Comparison of ENCODE assay signal across 26 mouse cellular contexts in the genomic region with DNA sequence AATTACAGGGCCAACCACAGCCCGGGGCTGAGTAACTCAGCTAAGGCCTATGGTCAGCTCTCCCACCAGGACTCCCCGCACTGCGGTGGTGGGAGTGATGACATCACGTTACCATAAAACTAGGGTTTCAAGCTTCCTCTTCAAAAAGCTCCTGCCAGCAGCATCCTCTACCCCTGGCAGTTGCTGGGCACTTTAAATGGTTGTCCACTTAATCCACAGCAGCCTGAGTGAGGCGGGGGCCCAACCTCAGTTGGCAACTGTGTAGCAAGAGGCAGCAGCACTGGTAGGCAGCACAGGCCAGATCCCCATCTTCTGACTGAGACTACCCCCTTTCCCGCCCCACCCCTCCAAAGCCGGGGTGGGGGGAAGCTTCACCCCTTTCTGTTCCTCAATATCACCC. TPM values are rescaled to one million over a fixed set of nuclear protein-coding genes. Genes with fewer than 3 reads are reported as not detected.
DNase-seq lines count a peak whose midpoint lies in the region; ATAC-seq and TF ChIP-seq lines count a peak whose summit lies in the region.
"Had no signal": no experiment of that assay in that cellular context is flagged by ENCODE, and none has a peak within 500 bp of the region (broad histone marks: within the 10 kb centered on the region; RNA-seq: fewer than 3 reads in every experiment).

No protein-coding gene starts in this region.

- peak overlapping the region; percentile 92; the same call in 1 of the 2 replicates for H3K9ac ChIP-seq in hindbrain, embryonic 14.5 days
- no peak overlapping the region for H3K9ac ChIP-seq in hindbrain, embryonic 12.5 days
- no peak overlapping the region; the same call in 1 of the 2 replicates for H3K9ac ChIP-seq in hindbrain, postnatal 0 days (replicated peaks; ENCODE audit: low read length)
- H3K9ac ChIP-seq: liver, postnatal 0 days had no signal

- H3K9me3 ChIP-seq in hindbrain, embryonic 14.5 days (ENCODE audit: control insufficient read depth, low read length), result no peaks in the 10 kb centered on the region
- no peaks in the 10 kb centered on the region for H3K9me3 ChIP-seq in hindbrain, embryonic 12.5 days (replicated peaks)
- no peaks in the 10 kb centered on the region for H3K9me3 ChIP-seq in hindbrain, postnatal 0 days (ENCODE audit: low read length)
- H3K9me3 ChIP-seq: embryonic facial prominence, embryonic 13.5 days; G1E had no signal

- no peak for TF ChIP-seq CTCF in cerebellum, adult 2 months (IDR thresholded peaks at IDR 0.05; ENCODE audit: borderline replicate concordance, insufficient read depth, low read depth, low read length)
- no peak for TF ChIP-seq CTCF in hindbrain, postnatal 0 days (IDR thresholded peaks at IDR 0.05; ENCODE audit: low read depth)

- H3K27me3 ChIP-seq in cerebellum, adult 2 months (ENCODE audit: control insufficient read depth, insufficient read depth, low read length), result no peaks in the 10 kb centered on the region
- H3K27me3 ChIP-seq in hindbrain, embryonic 14.5 days (ENCODE audit: control insufficient read depth, insufficient read depth, low read length), result no peaks in the 10 kb centered on the region
- peaks cover 42% of the 10 kb centered on the region for H3K27me3 ChIP-seq in hindbrain, embryonic 12.5 days
- H3K27me3 ChIP-seq in hindbrain, postnatal 0 days (ENCODE audit: insufficient read depth, low read length), result no peaks in the 10 kb centered on the region

- peak; percentile 63 for DNase-seq in cerebellum, adult 11-12 months
- no peak for DNase-seq in cerebellum, adult 2 months
- DNase-seq in hindbrain, embryonic 14.5 days (ENCODE audit: low spot score), result no peak
- no peak for DNase-seq in hindbrain, postnatal 0 days (ENCODE audit: low spot score)
- no peak for DNase-seq in ovary, postnatal 36 days (ENCODE audit: low spot score)
- no peak for DNase-seq in gastrocnemius, postnatal 36 days
- DNase-seq: adrenal gland, postnatal 36 days; cerebellum, postnatal 36 days; kidney, adult 8-10 months; kidney, postnatal 36 days; liver; liver, postnatal 0 days; lung, postnatal 4 days had no signal

- peak overlapping the region; percentile 90; the same call in 1 of the 2 replicates for H3K4me2 ChIP-seq in hindbrain, embryonic 14.5 days (replicated peaks)
- no peak overlapping the region for H3K4me2 ChIP-seq in hindbrain, embryonic 12.5 days (replicated peaks)
- no peak overlapping the region; the same call in 1 of the 2 replicates for H3K4me2 ChIP-seq in hindbrain, postnatal 0 days (ENCODE audit: low read depth, low read length)

- no peak for ATAC-seq in hindbrain, embryonic 14.5 days (ENCODE audit: low FRiP score)
- ATAC-seq in hindbrain, embryonic 12.5 days (ENCODE audit: low FRiP score), result no peak
- ATAC-seq in common myeloid progenitor, adult 5-6 weeks (replicated peaks; ENCODE audit: low read depth, poor library complexity, severe bottlenecking), result 0 out of 2 replicates have a peak, but pooled peaks have one; percentile 23
- no peak for ATAC-seq in hindbrain, postnatal 0 days
- ATAC-seq: CD4-positive, CD25-positive, alpha-beta regulatory T cell, adult 4 months; liver, postnatal 0 days had no signal

- H3K4me1 ChIP-seq in cerebellum, adult 2 months (ENCODE audit: control insufficient read depth, insufficient read depth, low read length), result peaks cover 13% of the 10 kb centered on the region
- peaks cover 18% of the 10 kb centered on the region for H3K4me1 ChIP-seq in hindbrain, embryonic 14.5 days (replicated peaks; ENCODE audit: control insufficient read depth, insufficient read depth, low read length)
- peaks cover 19% of the 10 kb centered on the region for H3K4me1 ChIP-seq in hindbrain, embryonic 12.5 days
- H3K4me1 ChIP-seq in hindbrain, postnatal 0 days (ENCODE audit: insufficient read depth, low read length), result peaks cover 6% of the 10 kb centered on the region; the same call in 1 of the 2 replicates

- H3K4me3 ChIP-seq in cerebellum, adult 2 months (replicated peaks; ENCODE audit: insufficient read depth, low read depth, low read length), result no peak overlapping the region
- H3K4me3 ChIP-seq in hindbrain, embryonic 14.5 days (replicated peaks; ENCODE audit: low read length), result peak overlapping the region; percentile 70; the same call in 1 of the 2 replicates
- no peak overlapping the region for H3K4me3 ChIP-seq in hindbrain, embryonic 12.5 days
- H3K4me3 ChIP-seq in hindbrain, postnatal 0 days (ENCODE audit: low read length), result no peak overlapping the region

- intact Hi-C loops in gastrocnemius, postnatal 36 days (cut with DNase I), result no loop called here

- TF ChIP-seq POLR2A in cerebellum, adult 2 months (IDR thresholded peaks at IDR 0.05; ENCODE audit: borderline replicate concordance, insufficient read depth, low read length), result no peak

- WGBS in cerebellum, adult 2 months, result 78% methylated on average over 7 of the region's 7 CpGs
- WGBS in hindbrain, embryonic 14.5 days, result 67% methylated on average over 7 of the region's 7 CpGs
- 59% methylated on average over 7 of the region's 7 CpGs for WGBS in hindbrain, embryonic 12.5 days
- 60% methylated on average over 7 of the region's 7 CpGs for WGBS in hindbrain, postnatal 0 days

- no peak overlapping the region for H3K27ac ChIP-seq in cerebellum, adult 2 months (ENCODE audit: insufficient read depth, low read length)
- peak overlapping the region; percentile 93 for H3K27ac ChIP-seq in hindbrain, embryonic 14.5 days
- no peak overlapping the region for H3K27ac ChIP-seq in hindbrain, embryonic 12.5 days
- H3K27ac ChIP-seq in hindbrain, postnatal 0 days, result peak overlapping the region; percentile 96
- H3K27ac ChIP-seq: embryonic facial prominence, embryonic 13.5 days had no signal

- H3K36me3 ChIP-seq in hindbrain, embryonic 14.5 days (replicated peaks; ENCODE audit: control insufficient read depth, insufficient read depth), result 0 out of 2 replicates have a peak, but pooled peaks cover 3% of the 10 kb centered on the region
- no peaks in the 10 kb centered on the region for H3K36me3 ChIP-seq in hindbrain, embryonic 12.5 days
- H3K36me3 ChIP-seq in hindbrain, postnatal 0 days (ENCODE audit: insufficient read depth, low read length), result 0 out of 2 replicates have a peak, but pooled peaks cover 3% of the 10 kb centered on the region
- H3K36me3 ChIP-seq: embryonic facial prominence, embryonic 13.5 days; G1E had no signal

RNA-seq across cellular contexts. Expression of gene Kif1a, which starts 0.9 kb away (rescaled TPM):
- polyA plus RNA-seq in cerebellum, adult 2 months (2012; rRNA removed), result 290 and 291 TPM in 2 replicates
- 395 and 421 TPM in 2 replicates for polyA plus RNA-seq in hindbrain, embryonic 14.5 days (2014; fragmentation: Nextera tagmentation; extraction: Ambion mirVana)
- polyA plus RNA-seq in hindbrain, embryonic 12.5 days (2016; fragmentation: Nextera tagmentation; extraction: Ambion mirVana), result 145 and 146 TPM in 2 replicates
- total RNA-seq in common myeloid progenitor, adult 5-6 weeks (2017), result not detected in 2 replicates
- total RNA-seq in hindbrain, postnatal 0 days (2014; rRNA removed), result 600 and 696 TPM in 2 replicates
- 651 and 675 TPM in 2 replicates for polyA plus RNA-seq in hindbrain, postnatal 0 days (2015; fragmentation: Nextera tagmentation; extraction: Ambion mirVana)
- total RNA-seq in gastrocnemius, postnatal 36 days (2021), result 1 to 10 TPM in 1 of 2 experiments, under 1 TPM in 1; 0.64 to 1.6 TPM
- total RNA-seq: monocyte, adult 5-6 weeks; neutrophil, adult 5-6 weeks had no signal
- polyA plus RNA-seq: CD4-positive, CD25-positive, alpha-beta regulatory T cell, adult 4 months had no signal

RNA-seq across cellular contexts. Expression of gene Agxt, which starts 32.3 kb away (rescaled TPM):
- polyA plus RNA-seq in cerebellum, adult 2 months (2012; rRNA removed), result not detected in 2 replicates
- polyA plus RNA-seq in hindbrain, embryonic 14.5 days (2014; fragmentation: Nextera tagmentation; extraction: Ambion mirVana), result not detected in 2 replicates
- polyA plus RNA-seq in hindbrain, embryonic 12.5 days (2016; fragmentation: Nextera tagmentation; extraction: Ambion mirVana), result not detected in 2 replicates
- not detected in 2 replicates for total RNA-seq in common myeloid progenitor, adult 5-6 weeks (2017)
- total RNA-seq in hindbrain, postnatal 0 days (2014; rRNA removed), result not detected in 2 replicates
- not detected in 2 replicates for polyA plus RNA-seq in hindbrain, postnatal 0 days (2015; fragmentation: Nextera tagmentation; extraction: Ambion mirVana)
- total RNA-seq in gastrocnemius, postnatal 36 days (2021), result under 1 TPM in 1 of 2 experiments, not detected in 1; 0.28 TPM
- total RNA-seq: adrenal gland, postnatal 36 days; G1E; gastrocnemius, adult 18-20 months; heart, adult 8-10 months; layer of hippocampus, postnatal 25 days; left cerebral cortex, postnatal 25 days; monocyte, adult 5-6 weeks; neutrophil, adult 5-6 weeks had no signal
- polyA plus RNA-seq: CD4-positive, CD25-positive, alpha-beta regulatory T cell, adult 4 months; embryonic facial prominence, embryonic 13.5 days; G1E; heart, embryonic 16.5 days; testis, adult 2 months had no signal

RNA-seq across cellular contexts. Expression of gene 2310007B03Rik, which starts 58.0 kb away (rescaled TPM):
- polyA plus RNA-seq in cerebellum, adult 2 months (2012; rRNA removed), result 0.10 TPM in 1 of 2 replicates, not detected in the other
- 0.26 and 0.33 TPM in 2 replicates for polyA plus RNA-seq in hindbrain, embryonic 14.5 days (2014; fragmentation: Nextera tagmentation; extraction: Ambion mirVana)
- polyA plus RNA-seq in hindbrain, embryonic 12.5 days (2016; fragmentation: Nextera tagmentation; extraction: Ambion mirVana), result 0.35 and 0.41 TPM in 2 replicates
- total RNA-seq in common myeloid progenitor, adult 5-6 weeks (2017), result not detected in 2 replicates
- 0.05 and 0.83 TPM in 2 replicates for total RNA-seq in hindbrain, postnatal 0 days (2014; rRNA removed)
- 0.11 and 0.16 TPM in 2 replicates for polyA plus RNA-seq in hindbrain, postnatal 0 days (2015; fragmentation: Nextera tagmentation; extraction: Ambion mirVana)
- not detected for total RNA-seq in gastrocnemius, postnatal 36 days (2021)
- total RNA-seq: adrenal gland, postnatal 36 days; gastrocnemius, adult 18-20 months; heart, adult 8-10 months; layer of hippocampus, postnatal 25 days; left cerebral cortex, postnatal 25 days; monocyte, adult 5-6 weeks had no signal
- polyA plus RNA-seq: CD4-positive, CD25-positive, alpha-beta regulatory T cell, adult 4 months; G1E; testis, adult 2 months had no signal

Comparison
In these comparisons a context has a peak if more than half of its experiments do, and no peak if none do; other contexts are left out.
1. H3K27ac ChIP-seq: peak in hindbrain, embryonic 14.5 days (single experiment) and hindbrain, postnatal 0 days (single experiment); none in cerebellum, adult 2 months (single experiment) and hindbrain, embryonic 12.5 days (single experiment).